Mouse (Mus musculus) limb, embryonic 13.5 days (tissue): ENCODE data around the gene Kctd19. TPM values are rescaled to one million over a fixed set of nuclear protein-coding genes. Genes with fewer than 3 reads are reported as not detected.

Experiments
- ATAC-seq: fragments of 200-750 bp; cut with Nextera tagmentation; 2 replicates; pipeline ENCODE4 v1.8.0; 2017; ENCODE audit warnings: low read depth, moderate number of reproducible peaks, moderate TSS enrichment; ENCODE audit not compliant: low FRiP score
- H3K27ac ChIP-seq: fragments of 300-500 bp; sonication (generic); 2 replicates; pipeline ENCODE4 v1.5.1; 2015; ENCODE audit warnings: inconsistent platforms, mild to moderate bottlenecking, moderate library complexity
- H3K27me3 ChIP-seq: fragments of 300-500 bp; sonication (generic); 2 replicates; pipeline ENCODE4 v1.6.1; 2015; ENCODE audit warnings: mild to moderate bottlenecking, inconsistent platforms
- H3K36me3 ChIP-seq: fragments of 300-500 bp; sonication (generic); 2 replicates; pipeline ENCODE4 v1.6.1; 2015; ENCODE audit warnings: inconsistent platforms, mild to moderate bottlenecking, moderate library complexity
- H3K4me1 ChIP-seq: fragments of 300-500 bp; sonication (generic); 2 replicates; pipeline ENCODE4 v1.6.1; 2015; ENCODE audit warnings: inconsistent platforms
- H3K4me2 ChIP-seq: fragments of 300-500 bp; sonication (generic); replicated peaks from 2 replicates; pipeline ENCODE4 v1.6.1; 2015; ENCODE audit warnings: inconsistent platforms, mild to moderate bottlenecking, moderate library complexity
- H3K4me3 ChIP-seq: fragments of 300-500 bp; sonication (generic); 2 replicates; pipeline ENCODE4 v1.5.1; 2015; ENCODE audit warnings: moderate library complexity, mild to moderate bottlenecking, inconsistent platforms
- H3K9ac ChIP-seq: fragments of 300-500 bp; sonication (generic); 2 replicates; pipeline ENCODE4 v1.6.1; 2015; ENCODE audit warnings: mild to moderate bottlenecking, inconsistent platforms
- H3K9me3 ChIP-seq: fragments of 300-500 bp; sonication (generic); 2 replicates; pipeline ENCODE4 v1.6.1; 2016; ENCODE audit warnings: inconsistent platforms
- WGBS: fragments of 180-500 bp; shearing (Covaris S2); methylation state at CpG from one replicate; pipeline ENCODE4 v1.1.7; 2015; 5-methylcytosine and 5-hydroxymethylcytosine counted together
- polyA plus RNA-seq: library from polyadenylated mRNA; unstranded; fragments of >200 nt; fragmentation: Nextera tagmentation; extraction: Ambion mirVana; gene quantifications from 2 replicates; pipeline ENCODE4 v1.2.1, GENCODE M21; 2015

Kctd19 gene
- polyA plus RNA-seq, 1 experiment from 2014 or later = not detected

- no peak for ATAC-seq
- WGBS = 42% methylated on average over 8 of the region's 8 CpGs
- Histone ChIP-seq H3K9me3 (no peaks in the 10 kb centered on the region), H3K9ac (no peak overlapping the region), H3K4me3 (no peak overlapping the region), H3K4me1 (peaks cover 37% of the 10 kb centered on the region), H3K27ac (no peak overlapping the region), H3K4me2 (no peak overlapping the region), H3K27me3 (no peaks in the 10 kb centered on the region), H3K36me3 (peaks cover 20% of the 10 kb centered on the region)
Observed at GRCm38 (mm10) chr8:105341399-105341798, 71.9 kb downstream of the Kctd19 start.

- Histone ChIP-seq H3K36me3 (peaks cover 33% of the 10 kb centered on the region), H3K4me3 (no peak overlapping the region), H3K9ac (no peak overlapping the region), H3K9me3 (no peaks in the 10 kb centered on the region), H3K4me2 (no peak overlapping the region), H3K4me1 (peaks cover 24% of the 10 kb centered on the region), H3K27me3 (no peaks in the 10 kb centered on the region), H3K27ac (no peak overlapping the region)
- no peak for ATAC-seq
- 78% methylated on average over 6 of the region's 6 CpGs for WGBS
Observed at GRCm38 (mm10) chr8:105339886-105340635, 73.2 kb downstream of the Kctd19 start.

GRCm38 (mm10) chr8:105338992-105339391 is 74.3 kb downstream of the Kctd19 start:
- peak overlapping the region; percentile 45; the same call in 1 of the 2 replicates for H3K9ac ChIP-seq
- H3K27me3 ChIP-seq = no peaks in the 10 kb centered on the region
- no peaks in the 10 kb centered on the region for H3K9me3 ChIP-seq
- H3K4me3 ChIP-seq = no peak overlapping the region
- peaks cover 17% of the 10 kb centered on the region for H3K4me1 ChIP-seq
- no peak overlapping the region for H3K4me2 ChIP-seq
- 14% methylated on average over 4 of the region's 4 CpGs for WGBS
- H3K27ac ChIP-seq = 0 out of 2 replicates have a peak overlapping the region, but pooled peaks have one; percentile 33
- peaks cover 44% of the 10 kb centered on the region for H3K36me3 ChIP-seq
- no peak for ATAC-seq

- no peak overlapping the region for H3K4me2 ChIP-seq
- H3K27ac ChIP-seq = no peak overlapping the region
- peaks cover 16% of the 10 kb centered on the region for H3K4me1 ChIP-seq
- peaks cover 67% of the 10 kb centered on the region for H3K36me3 ChIP-seq
- no peaks in the 10 kb centered on the region for H3K9me3 ChIP-seq
- H3K4me3 ChIP-seq = no peak overlapping the region
- H3K27me3 ChIP-seq = no peaks in the 10 kb centered on the region
- 43% methylated on average over 32 of the region's 32 CpGs for WGBS
- no peak for ATAC-seq
- no peak overlapping the region for H3K9ac ChIP-seq
Observed at GRCm38 (mm10) chr8:105336373-105337130, 76.8 kb downstream of the Kctd19 start.

Other genes with a start within 250 kb of the Kctd19 start
- 97.1 and 101 TPM in 2 replicates for gene Cbfb, start 242.8 kb downstream of the Kctd19 start, polyA plus RNA-seq
- 27.3 and 27.6 TPM in 2 replicates for gene D230025D16Rik, start 188.4 kb downstream of the Kctd19 start, polyA plus RNA-seq
- 24.7 and 25.4 TPM in 2 replicates for gene B3gnt9, start 158.3 kb downstream of the Kctd19 start, polyA plus RNA-seq
- 20.1 and 23.2 TPM in 2 replicates for gene Tradd, start 148.9 kb downstream of the Kctd19 start, polyA plus RNA-seq
- 2.6 and 2.8 TPM in 2 replicates for gene Fbxl8, start 148.9 kb downstream of the Kctd19 start, polyA plus RNA-seq
- 0.11 and 0.19 TPM in 2 replicates for gene Hsf4, start 143.7 kb downstream of the Kctd19 start, polyA plus RNA-seq
- 2.7 and 3.1 TPM in 2 replicates for gene Nol3, start 137.4 kb downstream of the Kctd19 start, polyA plus RNA-seq
- 16.3 TPM in 2 replicates for gene 4931428F04Rik, start 123.6 kb downstream of the Kctd19 start, polyA plus RNA-seq
- gene Exoc3l, start 117.4 kb downstream of the Kctd19 start, polyA plus RNA-seq = 8.3 and 9.1 TPM in 2 replicates
- 73.6 and 75.4 TPM in 2 replicates for gene E2f4, start 115.8 kb downstream of the Kctd19 start, polyA plus RNA-seq
- gene Elmo3, start 107.9 kb downstream of the Kctd19 start, polyA plus RNA-seq = 3.9 and 5.1 TPM in 2 replicates
- gene Lrrc29, start 87.2 kb downstream of the Kctd19 start, polyA plus RNA-seq = 1.8 and 2.7 TPM in 2 replicates
- gene Tmem208, start 87.1 kb downstream of the Kctd19 start, polyA plus RNA-seq = 119 and 122 TPM in 2 replicates
- 2.1 and 2.3 TPM in 2 replicates for gene Fhod1, start 65.5 kb downstream of the Kctd19 start, polyA plus RNA-seq
- 6.0 and 6.4 TPM in 2 replicates for gene Slc9a5, start 64.7 kb downstream of the Kctd19 start, polyA plus RNA-seq
- gene Plekhg4, start 40.2 kb downstream of the Kctd19 start, polyA plus RNA-seq = 0.73 and 1.2 TPM in 2 replicates
- gene Lrrc36, start 69 bp upstream of the Kctd19 start, polyA plus RNA-seq = 0.36 and 0.55 TPM in 2 replicates
- 65.4 and 71.1 TPM in 2 replicates for gene Tppp3, start 58.0 kb upstream of the Kctd19 start, polyA plus RNA-seq
- 42.5 and 45.3 TPM in 2 replicates for gene Zdhhc1, start 83.4 kb upstream of the Kctd19 start, polyA plus RNA-seq
- 5.9 and 7.6 TPM in 2 replicates for gene Hsd11b2, start 105.3 kb upstream of the Kctd19 start, polyA plus RNA-seq
- gene Atp6v0d1, start 152.5 kb upstream of the Kctd19 start, polyA plus RNA-seq = 82.5 and 83.5 TPM in 2 replicates
- gene Ripor1, start 191.8 kb upstream of the Kctd19 start, polyA plus RNA-seq = 20.1 and 20.2 TPM in 2 replicates
- gene Ctcf, start 223.1 kb upstream of the Kctd19 start, polyA plus RNA-seq = 140 and 142 TPM in 2 replicates
- 1.9 and 2.0 TPM in 2 replicates for gene Agrp, start 223.9 kb upstream of the Kctd19 start, polyA plus RNA-seq